Mouse (Mus musculus) small intestine, adult 2 months (tissue): ENCODE data around the gene Map2k3.

Experiments used
- CTCF ChIP-seq: fragments of 200-500 bp; IDR thresholded peaks from 2 replicates; pipeline ENCODE4 v1.5.1; 2012; ENCODE audit warnings: low read depth, mild to moderate bottlenecking, control low read depth, inconsistent platforms, low read length, moderate library complexity, mixed read lengths; ENCODE audit not compliant: insufficient replicate concordance, insufficient read length; ENCODE audit errors: extremely low read depth
- POLR2A ChIP-seq: fragments of 200-500 bp; IDR thresholded peaks from 2 replicates; pipeline ENCODE4 v1.6.1; 2012; ENCODE audit warnings: low read depth, mild to moderate bottlenecking, control low read depth, inconsistent platforms, low read length, moderate library complexity

DNA sequence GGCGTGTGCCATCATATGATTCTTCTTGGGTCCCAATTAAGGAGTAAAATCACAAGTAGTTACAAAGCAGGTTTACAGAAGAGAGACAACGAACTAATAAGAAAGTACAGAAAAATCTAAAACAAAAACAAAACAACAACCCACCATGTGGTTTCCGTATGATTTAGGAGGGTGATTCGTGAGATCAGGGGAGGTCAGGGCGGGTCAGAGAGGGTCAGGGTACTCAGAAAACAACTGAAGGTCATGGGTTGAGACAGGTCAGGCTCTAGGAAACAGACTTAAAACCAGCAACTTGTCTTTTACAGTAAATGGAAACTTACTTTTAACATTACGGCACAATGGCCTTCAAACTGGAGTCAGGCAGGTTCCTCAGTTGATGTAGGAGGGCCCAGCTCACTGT, 41.5 kb upstream of the Map2k3 start:
- no peak for TF ChIP-seq CTCF
- TF ChIP-seq POLR2A: no peak
